Comparison of ENCODE assay signal across 8 mouse cellular contexts in the genomic region with DNA sequence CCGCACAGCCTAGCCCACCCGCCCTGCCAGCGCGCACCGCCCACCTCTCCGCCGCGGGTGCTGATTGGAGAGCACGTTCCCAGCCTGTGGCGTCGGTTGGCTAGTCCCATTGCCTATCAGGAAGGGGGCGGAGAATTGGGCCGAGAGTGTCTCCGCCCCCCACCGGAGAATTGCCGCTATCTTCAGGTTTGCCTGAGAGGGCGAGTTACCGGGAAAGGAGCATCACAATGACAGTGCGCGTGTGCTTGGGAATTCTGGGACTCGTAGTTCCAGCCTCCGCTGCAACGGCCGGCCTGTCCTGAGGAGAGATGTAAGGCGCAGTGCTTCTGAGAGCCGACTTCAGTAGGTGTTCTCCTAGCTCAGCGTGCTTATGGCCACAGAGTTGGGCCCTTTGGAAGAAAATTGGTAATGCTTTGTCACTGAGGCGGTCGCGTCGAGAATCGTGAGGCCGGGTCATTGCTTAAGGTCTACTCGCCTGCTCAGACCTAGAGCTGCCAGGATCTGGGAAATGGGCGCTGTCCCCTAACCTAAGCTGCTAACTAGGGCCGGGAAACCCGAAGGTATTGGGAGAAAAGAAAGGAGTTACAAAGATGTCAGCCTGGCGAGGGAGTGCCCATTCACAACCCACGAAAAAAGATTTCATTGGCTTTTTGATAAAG. TPM values are rescaled to one million over a fixed set of nuclear protein-coding genes. Genes with fewer than 3 reads are reported as not detected.
DNase-seq lines count a peak whose midpoint lies in the region; ATAC-seq and TF ChIP-seq lines count a peak whose summit lies in the region.

A gene (minus strand): TSS at position 181 of the 659 bp plus-strand sequence.

- peak; percentile 53 for TF ChIP-seq CTCF in kidney, postnatal 0 days (IDR thresholded peaks at IDR 0.05; ENCODE audit: low read depth)

- DNase-seq in CD4-positive helper T cell, adult 2 months (ENCODE audit: low read depth, low spot score), result peak; percentile 93
- peak; percentile 96 for DNase-seq in brain, embryonic 18.5 days (ENCODE audit: low read depth, low spot score)
- peak; percentile 99 for DNase-seq in kidney, postnatal 0 days (ENCODE audit: low spot score)
- DNase-seq in liver, embryonic 11.5 days (ENCODE audit: low spot score), result peak; percentile 97
- DNase-seq in naive thymus-derived CD4-positive, alpha-beta T cell, adult 2 months (ENCODE audit: low read depth), result peak; percentile 95

- H3K4me2 ChIP-seq in heart, embryonic 12.5 days, result peak within 1 kb of the TSS; percentile 90
- H3K4me2 ChIP-seq in kidney, postnatal 0 days (ENCODE audit: low read length), result peak within 1 kb of the TSS; percentile 90
- H3K4me2 ChIP-seq in liver, embryonic 11.5 days, result peak within 1 kb of the TSS; percentile 85
- H3K4me2 ChIP-seq in stomach, embryonic 14.5 days (replicated peaks; ENCODE audit: low read depth, low read length), result peak within 1 kb of the TSS; percentile 64

- ATAC-seq in erythroid progenitor cell, adult 5-6 weeks (replicated peaks; ENCODE audit: low FRiP score, poor library complexity, severe bottlenecking), result peak; percentile 98
- peak; percentile 100 for ATAC-seq in heart, embryonic 12.5 days (ENCODE audit: insufficient number of reproducible peaks, low FRiP score)
- ATAC-seq in kidney, postnatal 0 days (replicated peaks; ENCODE audit: low FRiP score, low read depth), result peak; percentile 99
- peak; percentile 100 for ATAC-seq in liver, embryonic 11.5 days (replicated peaks; ENCODE audit: low FRiP score)
- peak; percentile 99 for ATAC-seq in stomach, embryonic 14.5 days (ENCODE audit: insufficient number of reproducible peaks, insufficient read depth, low FRiP score, low read depth)

- no peaks in the 10 kb centered on the region for H3K27me3 ChIP-seq in heart, embryonic 12.5 days (replicated peaks)
- no peaks in the 10 kb centered on the region for H3K27me3 ChIP-seq in kidney, postnatal 0 days (ENCODE audit: insufficient read depth, low read length)
- no peaks in the 10 kb centered on the region for H3K27me3 ChIP-seq in liver, embryonic 11.5 days (replicated peaks; ENCODE audit: control insufficient read depth, insufficient read depth, low read length)
- no peaks in the 10 kb centered on the region for H3K27me3 ChIP-seq in stomach, embryonic 14.5 days (ENCODE audit: control insufficient read depth, insufficient read depth, low read length)

- H3K9ac ChIP-seq in heart, embryonic 12.5 days, result peak within 1 kb of the TSS; percentile 89
- H3K9ac ChIP-seq in kidney, postnatal 0 days (ENCODE audit: low read depth, low read length), result peak within 1 kb of the TSS; percentile 65
- H3K9ac ChIP-seq in liver, embryonic 11.5 days (ENCODE audit: low read depth, low read length), result peak within 1 kb of the TSS; percentile 81
- peak within 1 kb of the TSS; percentile 41 for H3K9ac ChIP-seq in stomach, embryonic 14.5 days (replicated peaks; ENCODE audit: low read depth, low read length)

- H3K27ac ChIP-seq in heart, embryonic 12.5 days (ENCODE audit: poor library complexity, severe bottlenecking), result peak within 1 kb of the TSS; percentile 70
- H3K27ac ChIP-seq in kidney, postnatal 0 days, result peak within 1 kb of the TSS; percentile 27; the same call in 1 of the 2 replicates
- H3K27ac ChIP-seq in liver, embryonic 11.5 days (ENCODE audit: low read depth, low read length), result peak within 1 kb of the TSS; percentile 52
- H3K27ac ChIP-seq in stomach, embryonic 14.5 days (ENCODE audit: low read length), result no peak within 1 kb of the TSS

- no peaks in the 10 kb centered on the region for H3K9me3 ChIP-seq in heart, embryonic 12.5 days (replicated peaks)
- H3K9me3 ChIP-seq in kidney, postnatal 0 days (replicated peaks; ENCODE audit: low read length), result no peaks in the 10 kb centered on the region
- no peaks in the 10 kb centered on the region for H3K9me3 ChIP-seq in liver, embryonic 11.5 days (ENCODE audit: control insufficient read depth, low read length)
- H3K9me3 ChIP-seq in stomach, embryonic 14.5 days (ENCODE audit: control insufficient read depth, low read depth, low read length), result no peaks in the 10 kb centered on the region

- H3K36me3 ChIP-seq in heart, embryonic 12.5 days, result no peaks in the 10 kb centered on the region
- no peaks in the 10 kb centered on the region for H3K36me3 ChIP-seq in kidney, postnatal 0 days (ENCODE audit: insufficient read depth, low read length)
- H3K36me3 ChIP-seq in liver, embryonic 11.5 days (ENCODE audit: control insufficient read depth, insufficient read depth, low read length), result no peaks in the 10 kb centered on the region
- no peaks in the 10 kb centered on the region for H3K36me3 ChIP-seq in stomach, embryonic 14.5 days (ENCODE audit: control insufficient read depth, insufficient read depth, low read length)

- under 1% methylated on average over 39 of the region's 39 CpGs for WGBS in heart, embryonic 12.5 days
- under 1% methylated on average over 39 of the region's 39 CpGs for WGBS in kidney, postnatal 0 days
- under 1% methylated on average over 39 of the region's 39 CpGs for WGBS in liver, embryonic 11.5 days
- under 1% methylated on average over 39 of the region's 39 CpGs for WGBS in stomach, embryonic 14.5 days

- peaks cover 7% of the 10 kb centered on the region; the same call in 1 of the 2 replicates for H3K4me1 ChIP-seq in heart, embryonic 12.5 days (replicated peaks)
- no peaks in the 10 kb centered on the region for H3K4me1 ChIP-seq in kidney, postnatal 0 days (replicated peaks; ENCODE audit: insufficient read depth, low read length)
- H3K4me1 ChIP-seq in liver, embryonic 11.5 days (replicated peaks; ENCODE audit: control insufficient read depth, insufficient read depth, low read length), result 0 out of 2 replicates have a peak, but pooled peaks cover 3% of the 10 kb centered on the region
- H3K4me1 ChIP-seq in stomach, embryonic 14.5 days (ENCODE audit: control insufficient read depth, insufficient read depth, low read length), result peaks cover 5% of the 10 kb centered on the region; the same call in 1 of the 2 replicates

- peak within 1 kb of the TSS; percentile 96 for H3K4me3 ChIP-seq in heart, embryonic 12.5 days
- peak within 1 kb of the TSS; percentile 77 for H3K4me3 ChIP-seq in kidney, postnatal 0 days (replicated peaks; ENCODE audit: low read depth, low read length)
- peak within 1 kb of the TSS; percentile 95 for H3K4me3 ChIP-seq in liver, embryonic 11.5 days (ENCODE audit: low read depth, low read length)
- peak within 1 kb of the TSS; percentile 58 for H3K4me3 ChIP-seq in stomach, embryonic 14.5 days (ENCODE audit: low read depth, low read length)

RNA-seq across cellular contexts. Expression of the gene that starts here (rescaled TPM):
- total RNA-seq in erythroid progenitor cell, adult 5-6 weeks (2015; ENCODE audit: low replicate concordance), result 0.72 and 1.7 TPM in 2 replicates
- total RNA-seq in erythroid progenitor cell, adult 5-6 weeks (2017; ENCODE audit: low replicate concordance), result 2.4 and 3.0 TPM in 2 replicates
- 4.8 and 5.1 TPM in 2 replicates for polyA plus RNA-seq in heart, embryonic 12.5 days (2016; fragmentation: Nextera tagmentation; extraction: Ambion mirVana)
- 2.2 and 2.3 TPM in 2 replicates for polyA plus RNA-seq in kidney, postnatal 0 days (2015; fragmentation: Nextera tagmentation; extraction: Ambion mirVana)
- 2.5 and 2.9 TPM in 2 replicates for polyA plus RNA-seq in liver, embryonic 11.5 days (2014; fragmentation: Nextera tagmentation; extraction: Ambion mirVana)
- 5.1 and 6.3 TPM in 2 replicates for polyA plus RNA-seq in stomach, embryonic 14.5 days (2014; fragmentation: Nextera tagmentation; extraction: Ambion mirVana)
